Mouse (Mus musculus): Measurements from ENCODE around the gene Cygb. TPM values are rescaled to one million over a fixed set of nuclear protein-coding genes. Genes with fewer than 3 reads are reported as not detected.

Gene Cygb
- polyA plus RNA-seq, 1 experiment from 2014 or later, result 17.5 TPM

DNA sequence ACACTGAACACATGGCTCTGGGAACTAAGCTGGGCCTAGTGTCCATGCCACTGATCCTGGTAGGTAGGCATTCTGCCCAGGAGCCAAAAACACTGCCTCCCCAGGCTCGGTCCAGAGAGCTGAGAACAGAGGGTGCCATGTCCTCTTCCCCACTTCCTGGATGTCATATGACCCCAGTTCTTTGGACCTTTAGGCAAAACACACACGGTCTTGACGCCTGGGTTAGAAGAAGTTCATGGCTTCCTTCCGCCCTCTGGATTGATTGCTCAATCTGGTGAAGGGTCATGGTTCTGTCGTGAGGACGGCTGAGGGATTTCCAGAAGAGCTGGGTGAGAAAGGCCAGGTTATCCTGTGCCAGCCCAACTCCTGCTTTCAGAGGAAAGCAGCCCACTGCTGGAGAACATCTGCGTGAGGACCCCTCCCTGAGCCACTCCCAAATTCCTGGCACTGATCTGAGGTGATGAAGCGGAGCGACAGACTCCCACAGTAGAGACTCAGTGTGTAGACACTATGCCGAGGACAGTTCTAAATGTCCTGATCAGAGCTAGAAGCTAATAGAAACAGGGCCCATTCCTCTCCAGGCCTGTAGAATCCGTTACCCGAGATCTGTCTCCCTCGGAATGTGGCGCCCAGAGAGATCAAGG lies 28.5 kb upstream of the Cygb start:
- no peak for TF ChIP-seq CTCF (IDR thresholded peaks at IDR 0.05; ENCODE audit: low read depth)
- H3K27me3 ChIP-seq (replicated peaks; ENCODE audit: control insufficient read depth, insufficient read depth, low read length), result no peaks in the 10 kb centered on the region
- 45% methylated on average over 14 of the region's 14 CpGs for WGBS
- H3K4me3 ChIP-seq (ENCODE audit: low read depth, low read length), result no peak overlapping the region
- H3K27ac ChIP-seq (ENCODE audit: low read depth, low read length), result peak overlapping the region; percentile 81
- no peak overlapping the region for H3K4me2 ChIP-seq (replicated peaks; ENCODE audit: low read depth)
- peak; percentile 27 for ATAC-seq
- H3K9me3 ChIP-seq (ENCODE audit: control insufficient read depth), result no peaks in the 10 kb centered on the region
- no peak overlapping the region for H3K9ac ChIP-seq (ENCODE audit: low read depth, low read length)
- peaks cover 62% of the 10 kb centered on the region for H3K36me3 ChIP-seq (ENCODE audit: control insufficient read depth, insufficient read depth)
- H3K4me1 ChIP-seq (replicated peaks; ENCODE audit: control insufficient read depth, insufficient read depth, low read length), result no peaks in the 10 kb centered on the region

DNA sequence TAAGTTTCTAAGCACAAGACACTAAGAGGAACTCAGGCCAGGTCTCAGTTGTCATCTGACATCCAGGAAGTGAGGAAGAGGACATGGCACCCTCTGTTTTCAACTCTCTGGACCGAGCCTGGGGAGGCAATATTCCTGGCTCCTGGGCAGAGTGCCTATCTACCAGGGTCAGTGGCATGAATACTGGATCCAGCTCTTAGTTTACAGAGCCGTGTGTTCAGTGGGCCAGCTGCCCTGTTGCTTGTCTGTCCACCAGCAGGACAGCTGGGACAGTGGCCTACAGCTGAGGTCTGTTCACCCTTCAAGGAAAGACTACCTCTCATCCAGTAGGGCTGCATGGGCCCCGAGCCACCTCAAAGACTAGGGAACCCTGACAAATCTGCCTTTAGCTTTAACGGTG lies 27.0 kb upstream of the Cygb start:
- Histone ChIP-seq H3K9ac (ENCODE audit: low read depth, low read length) (no peak overlapping the region), H3K36me3 (ENCODE audit: control insufficient read depth, insufficient read depth) (peaks cover 76% of the 10 kb centered on the region), H3K9me3 (ENCODE audit: control insufficient read depth) (no peaks in the 10 kb centered on the region), H3K27me3 (replicated peaks; ENCODE audit: control insufficient read depth, insufficient read depth, low read length) (no peaks in the 10 kb centered on the region), H3K27ac (ENCODE audit: low read depth, low read length) (no peak overlapping the region), H3K4me3 (ENCODE audit: low read depth, low read length) (no peak overlapping the region), H3K4me1 (replicated peaks; ENCODE audit: control insufficient read depth, insufficient read depth, low read length) (no peaks in the 10 kb centered on the region), H3K4me2 (replicated peaks; ENCODE audit: low read depth) (no peak overlapping the region)
- no peak for ATAC-seq
- no peak for TF ChIP-seq CTCF (IDR thresholded peaks at IDR 0.05; ENCODE audit: low read depth)
- WGBS, result 69% methylated on average over 4 of the region's 4 CpGs

DNA sequence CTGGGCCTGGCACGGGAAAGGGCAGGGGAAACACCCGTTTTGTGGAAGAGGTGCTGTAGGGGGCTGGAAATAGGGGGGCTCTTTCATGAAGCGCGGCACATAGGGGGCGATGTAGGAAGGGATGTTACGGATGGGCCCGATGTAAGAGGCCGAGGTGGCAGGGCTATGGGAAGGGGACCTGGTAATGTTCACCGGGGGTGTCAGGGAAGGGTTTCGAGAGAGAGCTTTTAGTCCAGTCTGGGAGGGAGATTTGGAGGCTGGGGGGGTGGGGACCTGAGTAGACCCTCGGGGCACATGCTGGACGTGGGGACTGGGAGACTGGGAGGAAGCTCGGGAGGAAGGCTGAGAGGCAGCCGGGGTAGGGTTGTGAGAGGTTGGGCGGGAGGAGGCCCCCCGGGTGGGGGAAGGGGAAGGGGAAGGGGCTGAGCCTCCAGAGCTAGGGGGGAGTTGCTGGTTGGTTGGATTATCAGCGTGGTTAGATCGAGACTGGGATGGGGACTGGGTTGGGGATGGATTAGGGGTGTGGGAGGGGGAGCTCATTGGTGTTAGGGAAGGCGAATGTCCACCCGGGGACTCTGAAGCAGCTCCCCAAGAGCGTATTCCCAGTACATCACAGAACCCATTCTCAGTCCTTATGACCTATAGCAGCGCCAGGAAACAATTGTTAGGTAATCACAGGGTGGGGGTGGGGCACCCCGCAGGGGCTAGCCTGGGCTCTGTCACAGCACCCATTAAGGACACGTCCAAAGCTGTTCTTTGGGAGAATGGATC lies 26.4 kb upstream of the Cygb start:
- no peaks in the 10 kb centered on the region for H3K27me3 ChIP-seq (replicated peaks; ENCODE audit: control insufficient read depth, insufficient read depth, low read length)
- no peak for ATAC-seq
- TF ChIP-seq CTCF (IDR thresholded peaks at IDR 0.05; ENCODE audit: low read depth), result no peak
- H3K27ac ChIP-seq (ENCODE audit: low read depth, low read length), result no peak overlapping the region
- no peak overlapping the region for H3K9ac ChIP-seq (ENCODE audit: low read depth, low read length)
- H3K4me2 ChIP-seq (replicated peaks; ENCODE audit: low read depth), result no peak overlapping the region
- WGBS, result 78% methylated on average over 24 of the region's 24 CpGs
- H3K4me1 ChIP-seq (replicated peaks; ENCODE audit: control insufficient read depth, insufficient read depth, low read length), result no peaks in the 10 kb centered on the region
- no peak overlapping the region for H3K4me3 ChIP-seq (ENCODE audit: low read depth, low read length)
- no peaks in the 10 kb centered on the region for H3K9me3 ChIP-seq (ENCODE audit: control insufficient read depth)
- peaks cover 78% of the 10 kb centered on the region for H3K36me3 ChIP-seq (ENCODE audit: control insufficient read depth, insufficient read depth)

DNA sequence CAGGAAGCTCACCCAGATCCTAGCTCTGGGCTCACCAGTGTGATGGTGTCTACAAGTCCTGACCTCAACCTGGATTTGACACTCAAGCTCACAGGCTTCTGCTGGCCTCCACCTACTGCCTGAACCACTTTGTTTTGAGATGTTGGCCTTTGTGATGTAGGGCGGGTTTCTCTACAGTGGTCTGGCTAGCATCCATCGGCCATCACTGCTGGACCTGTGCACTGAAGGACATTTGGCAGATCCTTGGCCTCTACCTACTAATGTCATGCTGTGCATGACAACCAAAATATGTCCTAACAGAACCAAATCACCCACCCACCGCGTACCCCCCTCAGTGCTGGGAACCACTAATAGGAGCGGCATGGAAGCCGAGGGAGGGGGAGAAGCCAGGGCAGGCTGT lies 25.0 kb upstream of the Cygb start:
- peaks cover 80% of the 10 kb centered on the region for H3K36me3 ChIP-seq (ENCODE audit: control insufficient read depth, insufficient read depth)
- peaks cover 7% of the 10 kb centered on the region; the same call in 1 of the 2 replicates for H3K4me1 ChIP-seq (replicated peaks; ENCODE audit: control insufficient read depth, insufficient read depth, low read length)
- H3K4me3 ChIP-seq (ENCODE audit: low read depth, low read length), result no peak overlapping the region
- no peaks in the 10 kb centered on the region for H3K27me3 ChIP-seq (replicated peaks; ENCODE audit: control insufficient read depth, insufficient read depth, low read length)
- no peak for TF ChIP-seq CTCF (IDR thresholded peaks at IDR 0.05; ENCODE audit: low read depth)
- H3K4me2 ChIP-seq (replicated peaks; ENCODE audit: low read depth), result no peak overlapping the region
- WGBS, result 92% methylated on average over 6 of the region's 6 CpGs
- H3K9me3 ChIP-seq (ENCODE audit: control insufficient read depth), result no peaks in the 10 kb centered on the region
- H3K9ac ChIP-seq (ENCODE audit: low read depth, low read length), result no peak overlapping the region
- no peak overlapping the region for H3K27ac ChIP-seq (ENCODE audit: low read depth, low read length)
- ATAC-seq, result no peak

DNA sequence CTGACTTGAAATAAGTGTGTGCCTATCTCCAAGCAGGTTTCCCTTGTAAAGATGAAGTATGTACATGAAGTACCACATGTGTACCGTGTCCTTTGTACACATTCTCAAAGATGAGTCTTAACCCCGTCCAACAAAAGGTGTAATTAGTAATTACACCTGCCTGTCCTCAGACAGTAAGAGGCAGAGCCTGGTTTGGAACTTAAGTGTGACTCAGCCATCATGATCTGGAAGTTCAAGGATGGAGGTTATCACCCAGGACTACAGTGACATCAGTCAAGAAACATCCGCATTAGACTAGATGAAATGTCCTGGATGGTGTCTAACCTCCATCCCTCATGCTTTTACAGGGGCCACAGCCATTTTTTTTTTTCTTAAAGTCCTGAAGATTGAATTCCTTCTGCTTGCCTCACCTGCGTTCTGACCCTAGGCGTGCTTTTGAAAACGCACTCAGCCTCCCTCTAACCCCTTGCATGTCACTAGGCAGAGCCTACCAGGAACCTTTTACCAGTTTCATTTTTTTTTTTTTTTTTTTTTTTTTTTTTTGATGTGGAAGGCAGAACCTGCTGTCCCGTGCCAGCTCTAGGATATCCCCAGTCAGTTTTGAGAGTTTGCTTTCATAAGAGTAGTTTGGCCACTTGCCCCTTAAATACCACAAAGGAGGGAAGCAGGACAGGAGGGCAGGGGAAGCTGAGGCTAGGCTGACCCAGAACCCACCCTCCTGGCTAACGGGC lies 23.8 kb upstream of the Cygb start:
- Histone ChIP-seq H3K9me3 (ENCODE audit: control insufficient read depth) (no peaks in the 10 kb centered on the region), H3K27me3 (replicated peaks; ENCODE audit: control insufficient read depth, insufficient read depth, low read length) (no peaks in the 10 kb centered on the region), H3K4me1 (replicated peaks; ENCODE audit: control insufficient read depth, insufficient read depth, low read length) (peaks cover 7% of the 10 kb centered on the region), H3K27ac (ENCODE audit: low read depth, low read length) (no peak overlapping the region), H3K9ac (ENCODE audit: low read depth, low read length) (no peak overlapping the region), H3K36me3 (ENCODE audit: control insufficient read depth, insufficient read depth) (peaks cover 79% of the 10 kb centered on the region), H3K4me2 (replicated peaks; ENCODE audit: low read depth) (no peak overlapping the region), H3K4me3 (ENCODE audit: low read depth, low read length) (no peak overlapping the region)
- no peak for TF ChIP-seq CTCF (IDR thresholded peaks at IDR 0.05; ENCODE audit: low read depth)
- no peak for ATAC-seq
- 69% methylated on average over 8 of the region's 8 CpGs for whole genome bisulfite sequencing
